Comparison of ENCODE assay signal across 29 mouse cellular contexts in the genomic region with DNA sequence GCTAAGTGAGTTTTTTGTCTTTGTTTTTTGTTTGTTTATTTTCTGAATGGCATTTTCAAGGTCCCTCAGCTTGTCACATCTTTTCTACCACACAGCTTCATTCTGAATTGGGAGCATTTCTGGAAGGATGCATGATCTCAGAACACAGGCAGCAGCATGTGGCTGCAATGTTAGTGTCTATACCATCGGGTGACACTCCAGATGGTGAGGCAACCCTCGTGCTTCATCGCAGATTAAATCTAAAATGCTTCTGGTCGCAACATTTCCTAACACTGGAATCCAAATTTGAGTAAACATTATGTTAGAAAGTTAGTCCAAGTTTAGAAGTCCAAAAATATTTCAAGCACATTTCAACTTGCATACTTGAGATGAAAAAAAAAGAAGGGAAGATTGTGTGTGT.
DNase-seq lines count a peak whose midpoint lies in the region; ATAC-seq and TF ChIP-seq lines count a peak whose summit lies in the region.
"Had no signal": no experiment of that assay in that cellular context is flagged by ENCODE, and none has a peak within 500 bp of the region (broad histone marks: within the 10 kb centered on the region; RNA-seq: fewer than 3 reads in every experiment).

No protein-coding gene starts in this region.

- H3K9me3 ChIP-seq in forebrain, embryonic 15.5 days: no peaks in the 10 kb centered on the region
- H3K9me3 ChIP-seq in forebrain, embryonic 11.5 days (ENCODE audit: control insufficient read depth, low read length): no peaks in the 10 kb centered on the region
- H3K9me3 ChIP-seq in lung, postnatal 0 days (ENCODE audit: low read length): no peaks in the 10 kb centered on the region
- no peaks in the 10 kb centered on the region for H3K9me3 ChIP-seq in forebrain, postnatal 0 days (ENCODE audit: low read length)
- H3K9me3 ChIP-seq: embryonic facial prominence, embryonic 13.5 days; heart, embryonic 13.5 days; limb, embryonic 12.5 days; midbrain, embryonic 10.5 days; neural tube, embryonic 15.5 days had no signal

- no peak for DNase-seq in forebrain, embryonic 11.5 days (ENCODE audit: low spot score)
- peak; percentile 59 for DNase-seq in lung, postnatal 0 days (ENCODE audit: low spot score)
- DNase-seq in lung, postnatal 25 days (ENCODE audit: low spot score): no peak
- DNase-seq in forebrain, postnatal 0 days: peak; percentile 71
- peak; percentile 13 for DNase-seq in right cerebral cortex, postnatal 4 days
- no peak for DNase-seq in cerebellum, adult 11-12 months
- DNase-seq: adrenal gland, postnatal 36 days; cerebellum, adult 2 months; cerebellum, postnatal 36 days; embryo, embryonic 11 days; gastrocnemius, postnatal 25 days; heart, adult 18-20 months; heart, postnatal 14 days; kidney, postnatal 25 days; liver, postnatal 0 days; thymus, postnatal 36 days had no signal

- no peaks in the 10 kb centered on the region for H3K36me3 ChIP-seq in forebrain, embryonic 15.5 days
- H3K36me3 ChIP-seq in forebrain, embryonic 11.5 days (ENCODE audit: control insufficient read depth, insufficient read depth, low read length): no peaks in the 10 kb centered on the region
- no peaks in the 10 kb centered on the region for H3K36me3 ChIP-seq in lung, postnatal 0 days (ENCODE audit: insufficient read depth, low read length)
- no peaks in the 10 kb centered on the region for H3K36me3 ChIP-seq in forebrain, postnatal 0 days (ENCODE audit: insufficient read depth)
- H3K36me3 ChIP-seq: embryonic facial prominence, embryonic 13.5 days; heart, embryonic 13.5 days; limb, embryonic 12.5 days; midbrain, embryonic 10.5 days; neural tube, embryonic 15.5 days had no signal

- TF ChIP-seq EP300 in lung, postnatal 0 days (IDR thresholded peaks at IDR 0.05): no peak

- H3K4me3 ChIP-seq in forebrain, embryonic 15.5 days: no peak overlapping the region
- H3K4me3 ChIP-seq in forebrain, embryonic 11.5 days (ENCODE audit: low read depth, low read length): no peak overlapping the region
- no peak overlapping the region for H3K4me3 ChIP-seq in lung, postnatal 0 days (ENCODE audit: low read depth, low read length)
- H3K4me3 ChIP-seq in forebrain, postnatal 0 days (ENCODE audit: low read depth, low read length): no peak overlapping the region
- H3K4me3 ChIP-seq: embryonic facial prominence, embryonic 13.5 days; erythroblast, embryonic 14.5 days; heart, embryonic 13.5 days; limb, embryonic 12.5 days; midbrain, embryonic 10.5 days; neural tube, embryonic 15.5 days had no signal

- no peaks in the 10 kb centered on the region for H3K27me3 ChIP-seq in forebrain, embryonic 15.5 days
- H3K27me3 ChIP-seq in forebrain, embryonic 11.5 days (ENCODE audit: control insufficient read depth, insufficient read depth, low read length): no peaks in the 10 kb centered on the region
- H3K27me3 ChIP-seq in lung, postnatal 0 days (replicated peaks; ENCODE audit: insufficient read depth, low read length): no peaks in the 10 kb centered on the region
- H3K27me3 ChIP-seq in forebrain, postnatal 0 days (ENCODE audit: insufficient read depth, low read length): no peaks in the 10 kb centered on the region
- H3K27me3 ChIP-seq: embryonic facial prominence, embryonic 13.5 days; heart, embryonic 13.5 days; limb, embryonic 12.5 days had no signal

- H3K27ac ChIP-seq in forebrain, embryonic 15.5 days (replicated peaks): no peak overlapping the region
- no peak overlapping the region; the same call in 1 of the 2 replicates for H3K27ac ChIP-seq in forebrain, embryonic 11.5 days (ENCODE audit: low read depth, low read length)
- no peak overlapping the region for H3K27ac ChIP-seq in lung, postnatal 0 days (ENCODE audit: low read length)
- no peak overlapping the region for H3K27ac ChIP-seq in forebrain, postnatal 0 days (ENCODE audit: low read depth, low read length)
- H3K27ac ChIP-seq: embryonic facial prominence, embryonic 13.5 days; heart, embryonic 13.5 days; hindbrain, postnatal 0 days; limb, embryonic 12.5 days; macrophage; midbrain, embryonic 10.5 days; neural tube, embryonic 15.5 days had no signal

- peak; percentile 67; the same call in 1 of the 2 replicates for ATAC-seq in forebrain, embryonic 15.5 days (replicated peaks)
- no peak for ATAC-seq in forebrain, embryonic 11.5 days (replicated peaks; ENCODE audit: low FRiP score)
- ATAC-seq in lung, postnatal 0 days: no peak
- peak; percentile 85 for ATAC-seq in forebrain, postnatal 0 days
- no peak for ATAC-seq in inflammation-experienced regulatory T-cells, adult 6 months
- ATAC-seq: hindbrain, postnatal 0 days; intestine, postnatal 0 days; liver, postnatal 0 days; midbrain, embryonic 16.5 days had no signal

- peaks cover 12% of the 10 kb centered on the region for H3K4me1 ChIP-seq in forebrain, embryonic 15.5 days
- no peaks in the 10 kb centered on the region for H3K4me1 ChIP-seq in forebrain, embryonic 11.5 days (replicated peaks; ENCODE audit: control insufficient read depth, insufficient read depth, low read length)
- H3K4me1 ChIP-seq in lung, postnatal 0 days (ENCODE audit: insufficient read depth, low read depth, low read length): no peaks in the 10 kb centered on the region
- no peaks in the 10 kb centered on the region for H3K4me1 ChIP-seq in forebrain, postnatal 0 days (ENCODE audit: insufficient read depth)
- H3K4me1 ChIP-seq: embryonic facial prominence, embryonic 13.5 days; limb, embryonic 12.5 days; midbrain, embryonic 10.5 days; neural tube, embryonic 15.5 days had no signal

- TF ChIP-seq CTCF in lung, postnatal 0 days (IDR thresholded peaks at IDR 0.05): no peak
- no peak for TF ChIP-seq CTCF in forebrain, postnatal 0 days (IDR thresholded peaks at IDR 0.05; ENCODE audit: low read depth)

- 56% methylated on average over 4 of the region's 4 CpGs for WGBS in forebrain, embryonic 15.5 days
- WGBS in forebrain, embryonic 11.5 days: 87% methylated on average over 4 of the region's 4 CpGs
- 26% methylated on average over 4 of the region's 4 CpGs for WGBS in lung, postnatal 0 days
- 49% methylated on average over 4 of the region's 4 CpGs for WGBS in forebrain, postnatal 0 days

- H3K4me2 ChIP-seq in forebrain, embryonic 15.5 days (replicated peaks): no peak overlapping the region
- H3K4me2 ChIP-seq in forebrain, embryonic 11.5 days (ENCODE audit: low read depth, low read length, severe bottlenecking): no peak overlapping the region
- no peak overlapping the region for H3K4me2 ChIP-seq in lung, postnatal 0 days (replicated peaks; ENCODE audit: low read depth, low read length)
- no peak overlapping the region for H3K4me2 ChIP-seq in forebrain, postnatal 0 days (ENCODE audit: low read depth)
- H3K4me2 ChIP-seq: embryonic facial prominence, embryonic 13.5 days; heart, embryonic 13.5 days; limb, embryonic 12.5 days; liver, embryonic 11.5 days; neural tube, embryonic 15.5 days had no signal

- no peak overlapping the region for H3K9ac ChIP-seq in forebrain, embryonic 15.5 days (replicated peaks)
- no peak overlapping the region for H3K9ac ChIP-seq in forebrain, embryonic 11.5 days (ENCODE audit: low read length)
- no peak overlapping the region for H3K9ac ChIP-seq in lung, postnatal 0 days (replicated peaks; ENCODE audit: low read depth)
- H3K9ac ChIP-seq in forebrain, postnatal 0 days: no peak overlapping the region
- H3K9ac ChIP-seq: embryonic facial prominence, embryonic 13.5 days; heart, embryonic 13.5 days; limb, embryonic 12.5 days; liver, postnatal 0 days; neural tube, embryonic 15.5 days had no signal

Comparison
In these comparisons a context has a peak if more than half of its experiments do, and no peak if none do; other contexts are left out.
1. ATAC-seq: peak in forebrain, embryonic 15.5 days (single experiment) and forebrain, postnatal 0 days (single experiment); none in forebrain, embryonic 11.5 days (single experiment), lung, postnatal 0 days (single experiment) and inflammation-experienced regulatory T-cells, adult 6 months (single experiment).
2. DNase-seq: peak in lung, postnatal 0 days (single experiment), forebrain, postnatal 0 days (single experiment) and right cerebral cortex, postnatal 4 days (single experiment); none in forebrain, embryonic 11.5 days (single experiment), lung, postnatal 25 days (single experiment) and cerebellum, adult 11-12 months (single experiment).